Mouse (Mus musculus) cerebellum, adult 11-12 months (tissue): ENCODE results near the gene Pcgf3.
"Not testable (repeated sequence)": the region's sequence is repeated elsewhere in the genome, so short reads cannot be mapped to it uniquely, and the experiment has no call there.

ENCODE experiments used
- DNase-seq: peaks from one replicate; pipeline ENCODE4 v3.0.0; 2022

Pcgf3 gene

DNA sequence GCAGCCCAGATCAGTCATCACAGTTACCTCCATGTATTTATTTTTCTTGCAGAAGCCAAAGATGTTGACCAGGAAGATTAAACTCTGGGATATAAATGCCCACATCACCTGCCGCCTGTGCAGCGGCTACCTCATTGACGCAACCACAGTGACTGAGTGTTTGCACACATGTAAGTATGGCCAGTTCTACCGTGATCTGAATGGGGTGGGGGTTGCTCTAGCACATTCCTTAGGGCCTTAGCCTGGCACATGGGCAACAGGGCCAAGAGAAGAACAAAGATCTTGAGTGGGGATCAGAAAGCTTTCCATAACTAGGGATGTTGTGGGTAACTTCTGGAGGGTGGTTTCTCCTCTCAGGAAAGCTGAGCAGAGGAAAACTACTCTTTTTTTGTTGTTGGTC, 12.7 kb downstream of the Pcgf3 start:
- DNase-seq, result no peak

GRCm38 (mm10) chr5:108475977-108476376, 14.9 kb downstream of the Pcgf3 start:
- no peak for DNase-seq

- DNase-seq, result no peak
These were observed 22.0 kb downstream of the Pcgf3 start for GRCm38 (mm10) chr5:108483006-108483405.

- DNase-seq, result peak; percentile 43
These were observed 24.2 kb downstream of the Pcgf3 start for GRCm38 (mm10) chr5:108485239-108485638.

- DNase-seq, result not testable (repeated sequence)
These were observed 25.1 kb downstream of the Pcgf3 start for GRCm38 (mm10) chr5:108486148-108486547.

- DNase-seq, result no peak
These were observed 40.5 kb downstream of the Pcgf3 start for GRCm38 (mm10) chr5:108501573-108501972.

GRCm38 (mm10) chr5:108502286-108502685, 41.3 kb downstream of the Pcgf3 start:
- no peak for DNase-seq

GRCm38 (mm10) chr5:108515581-108516361, 54.7 kb downstream of the Pcgf3 start:
- DNase-seq, result peak; percentile 81

- DNase-seq, result no peak
These were observed 55.6 kb downstream of the Pcgf3 start for GRCm38 (mm10) chr5:108516655-108517054.

DNA sequence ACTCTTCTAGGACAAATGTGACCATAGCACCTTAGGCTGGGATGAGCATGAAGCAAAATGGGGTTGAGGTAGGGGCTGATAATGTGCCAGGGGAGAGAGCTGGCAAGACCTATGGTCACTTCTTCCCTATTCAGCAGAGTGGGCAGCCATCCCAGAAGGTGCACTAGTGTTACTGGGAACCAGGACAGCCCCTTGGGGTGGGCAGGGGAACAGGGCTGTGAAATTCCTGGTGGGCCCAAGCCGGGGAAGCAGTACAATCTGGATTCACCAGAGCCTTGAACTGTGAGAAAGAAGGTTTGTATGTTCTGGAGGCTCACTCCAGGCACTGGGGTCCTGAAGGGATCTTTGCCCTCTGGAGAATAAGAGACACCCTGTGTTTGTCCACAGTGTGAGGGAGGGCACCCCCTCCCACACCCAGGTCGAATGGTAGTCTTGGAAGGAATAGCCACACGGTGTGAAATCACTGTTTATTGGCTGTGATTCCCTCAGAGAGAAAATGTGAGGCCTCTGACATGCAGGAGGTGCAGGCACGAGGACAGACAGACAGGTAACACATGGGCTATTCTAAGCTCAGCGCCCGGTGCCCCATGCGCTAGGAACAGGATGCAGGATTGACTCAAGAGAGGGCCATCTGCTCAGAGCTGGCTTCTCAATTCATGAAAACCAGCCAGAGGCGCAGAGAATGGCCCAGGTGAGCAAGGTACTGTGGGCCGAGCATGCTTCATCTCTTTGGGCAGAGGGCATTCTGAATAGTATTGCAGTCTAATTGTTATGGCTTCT, 57.3 kb downstream of the Pcgf3 start:
- DNase-seq, result peak; percentile 81

DNA sequence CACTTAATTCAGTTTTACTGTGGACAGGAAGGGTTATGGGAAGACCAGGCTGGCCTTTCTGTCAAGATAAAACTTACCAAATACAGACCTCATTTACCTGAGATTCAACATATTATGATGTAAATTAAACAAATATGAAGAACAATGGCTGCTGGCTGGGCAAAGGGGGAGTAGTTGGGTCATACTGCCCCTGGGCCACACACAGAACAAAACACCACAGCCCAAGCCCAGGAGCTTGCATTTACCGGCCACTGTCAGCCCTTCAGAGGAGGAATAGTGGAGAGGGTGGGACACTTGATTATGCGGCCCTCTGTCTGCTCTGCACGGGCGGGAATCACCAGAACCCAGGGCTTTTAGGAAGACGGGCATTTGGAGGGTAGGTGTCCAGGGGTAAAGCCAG, 57.9 kb downstream of the Pcgf3 start:
- DNase-seq, result no peak

DNA sequence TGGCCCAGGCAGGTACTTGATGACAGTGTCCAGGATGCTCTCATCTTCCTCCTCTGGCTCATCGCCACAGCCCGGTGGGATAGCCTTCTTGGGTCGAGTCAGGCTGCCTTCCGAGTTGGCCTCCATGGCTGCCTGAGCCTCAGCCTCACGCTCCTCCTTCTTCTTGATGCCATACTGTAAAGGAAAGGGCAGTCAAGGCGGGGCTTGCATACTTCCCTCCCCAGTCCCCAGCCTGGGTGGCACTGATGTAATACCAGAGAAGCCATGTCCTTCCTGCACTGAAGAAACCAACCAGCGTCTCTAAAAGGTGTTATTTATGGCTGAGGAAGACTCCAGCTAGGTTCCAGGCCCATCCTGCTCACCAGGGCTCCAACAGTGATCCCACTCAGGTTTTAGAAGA, 59.1 kb downstream of the Pcgf3 start:
- no peak for DNase-seq

DNA sequence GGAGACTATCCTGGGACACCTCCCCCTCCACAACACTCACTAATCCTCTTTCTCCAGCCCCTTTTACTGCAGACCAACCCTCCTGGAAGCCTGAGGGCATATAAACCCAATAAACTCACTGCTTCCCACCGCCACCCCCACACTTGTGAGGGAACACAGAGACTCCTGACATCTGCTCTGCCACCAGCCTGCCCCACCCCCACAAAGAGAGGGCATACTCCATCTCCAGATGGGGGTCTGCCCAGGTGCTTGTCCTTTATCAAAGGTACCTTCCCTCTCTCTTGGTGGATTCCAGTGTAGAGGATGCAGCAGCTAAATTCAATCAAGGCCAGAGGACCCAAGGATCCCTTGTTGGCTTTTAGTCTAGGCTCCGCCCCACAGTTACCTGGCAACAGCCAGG, 60.0 kb downstream of the Pcgf3 start:
- no peak for DNase-seq

DNA sequence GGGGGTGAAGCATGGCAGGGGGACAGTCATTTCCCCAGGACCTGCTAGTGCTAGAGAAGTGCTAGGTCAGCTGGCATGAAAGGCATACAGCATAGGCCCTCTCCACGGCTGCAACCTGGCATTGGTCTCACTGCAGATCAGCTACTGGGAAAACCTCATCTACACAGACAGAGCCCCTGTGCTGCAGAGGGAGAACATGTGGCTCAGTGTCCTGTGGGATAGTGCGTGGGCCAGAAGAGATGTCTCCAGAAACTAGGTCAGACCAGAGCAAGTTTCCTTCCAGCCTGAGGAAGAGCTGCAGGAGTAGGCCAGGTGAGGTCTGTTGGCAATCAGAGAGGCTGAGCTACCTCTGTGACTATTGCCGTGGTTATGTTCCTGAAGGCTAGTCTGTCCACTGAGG, 60.9 kb downstream of the Pcgf3 start:
- DNase-seq, result no peak

- no peak for DNase-seq
These were observed 61.6 kb downstream of the Pcgf3 start for GRCm38 (mm10) chr5:108522597-108522996.

DNA sequence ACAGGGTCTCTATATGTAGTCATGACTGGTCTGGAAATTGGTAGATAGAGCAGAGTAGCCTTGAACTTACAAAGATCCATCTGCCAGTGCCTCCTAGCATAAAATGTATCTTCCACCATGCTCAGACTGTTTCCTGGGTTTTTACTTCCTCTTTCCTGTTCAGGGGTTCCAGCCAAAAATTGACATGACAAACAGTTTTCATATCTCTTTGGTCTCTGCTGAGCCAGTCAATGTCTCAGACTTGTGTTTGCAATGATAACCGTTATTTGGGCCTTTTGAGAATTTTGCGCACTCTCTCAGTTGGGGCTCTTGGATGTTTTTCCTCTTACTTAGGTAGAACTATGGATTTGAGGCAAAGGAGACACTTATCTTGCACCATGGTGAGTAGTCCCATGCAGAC, 73.2 kb downstream of the Pcgf3 start:
- DNase-seq, result no peak

- no peak for DNase-seq
These were observed 82.7 kb downstream of the Pcgf3 start for GRCm38 (mm10) chr5:108543516-108544291.

DNA sequence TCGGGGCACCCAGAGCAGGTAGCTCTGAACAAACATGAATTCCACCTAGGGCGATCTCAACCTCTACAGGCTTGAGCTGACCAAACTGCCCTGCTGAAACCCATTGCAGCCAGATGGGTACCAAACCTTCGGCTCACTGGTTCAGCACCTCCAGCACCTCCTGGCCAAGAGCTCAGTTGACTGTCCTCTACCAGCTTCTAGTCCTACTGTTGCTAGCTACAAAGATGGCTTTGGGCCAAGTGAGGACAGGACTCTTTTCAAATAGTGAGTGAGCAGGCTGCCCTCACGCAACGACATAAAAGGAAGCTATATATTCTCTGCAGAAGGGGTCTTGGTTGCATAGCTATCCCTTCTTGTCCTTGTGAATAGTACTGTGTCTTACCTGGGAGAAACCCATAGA, 86.6 kb downstream of the Pcgf3 start:
- peak; percentile 42 for DNase-seq

- peak; percentile 33 for DNase-seq
These were observed 88.1 kb downstream of the Pcgf3 start for GRCm38 (mm10) chr5:108549137-108549488.

DNA sequence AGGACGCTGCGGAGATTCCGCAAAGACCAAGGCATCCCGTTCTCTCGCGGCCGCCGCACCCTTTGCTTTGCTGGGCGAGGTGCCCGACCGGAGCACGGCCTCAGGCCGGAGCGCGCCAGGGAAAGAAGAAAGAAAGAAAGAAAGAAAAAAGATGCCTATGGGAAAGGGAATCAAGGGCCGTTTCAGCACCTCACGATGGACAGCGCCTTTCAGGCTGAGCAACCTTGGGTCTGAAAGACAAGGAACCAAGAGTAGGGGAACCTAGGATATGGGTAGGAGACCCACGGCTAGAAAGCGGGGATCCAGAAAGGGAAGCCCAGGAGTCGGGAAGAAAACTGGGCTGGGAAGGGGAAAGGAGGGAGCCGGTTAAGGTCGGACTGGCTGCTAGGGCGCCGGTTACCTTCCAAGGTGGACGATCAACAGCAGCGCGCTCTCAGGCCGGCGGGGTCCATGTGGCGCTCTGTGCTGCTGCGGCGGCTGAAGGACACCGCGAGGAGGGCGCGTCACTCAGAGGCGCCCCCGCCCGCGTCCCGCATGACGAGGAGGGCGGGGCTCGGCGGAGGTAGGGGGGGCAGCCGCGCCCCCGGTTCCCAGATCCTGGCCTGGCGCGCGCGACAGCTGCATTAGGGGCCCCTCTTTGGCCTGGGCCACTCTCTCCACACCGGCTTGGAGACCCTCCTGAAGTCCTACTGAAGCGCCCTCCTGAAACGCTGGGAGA, 88.6 kb downstream of the Pcgf3 start, which contains the start of gene Cplx1:
Gene Cplx1, minus strand, starts transcription at position 536 of the 718 bp plus-strand sequence.
- DNase-seq, result peak; percentile 85

- no peak for DNase-seq
These were observed 89.2 kb downstream of the Pcgf3 start for GRCm38 (mm10) chr5:108550207-108550594.

DNA sequence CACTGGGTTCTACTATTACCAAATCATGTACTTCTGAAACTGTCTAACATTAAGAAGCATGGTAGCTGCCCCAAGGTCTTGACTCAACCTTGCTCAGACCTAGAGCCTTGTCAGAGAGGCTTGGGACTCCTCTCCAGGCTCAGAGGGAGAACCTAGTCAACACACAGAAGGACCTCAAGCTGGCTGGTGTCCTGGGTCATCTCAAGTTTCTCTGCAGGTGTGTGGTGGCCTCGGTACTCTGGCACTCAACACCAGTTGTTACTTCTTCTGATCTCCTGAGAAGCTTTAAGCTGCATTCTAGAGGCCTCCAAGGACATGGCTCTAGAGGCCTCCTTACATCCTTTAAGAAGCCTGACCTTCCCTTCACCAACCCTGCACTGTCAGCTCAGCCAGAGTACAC, 93.0 kb downstream of the Pcgf3 start:
- no peak for DNase-seq
